Mouse (Mus musculus) liver, adult 2 months (tissue): Measurements from ENCODE around the gene Myo5c.

ENCODE experiments used
- CTCF ChIP-seq: fragments of 200-500 bp; IDR thresholded peaks from 2 replicates; pipeline ENCODE4 v1.5.1; 2011; ENCODE audit warnings: low read depth, low read length, control low read depth
- POLR2A ChIP-seq: fragments of 200-500 bp; IDR thresholded peaks from 2 replicates; pipeline ENCODE4 v1.6.1; 2011; ENCODE audit warnings: low read length, control low read depth; ENCODE audit not compliant: insufficient read depth; ENCODE audit errors: extremely low read depth

- no peak for TF ChIP-seq POLR2A
- no peak for TF ChIP-seq CTCF
Observed at GRCm38 (mm10) chr9:75334440-75334839, 102.6 kb downstream of the Myo5c start.
